Comparison of ENCODE assay signal across 9 mouse cellular contexts in the genomic region with DNA sequence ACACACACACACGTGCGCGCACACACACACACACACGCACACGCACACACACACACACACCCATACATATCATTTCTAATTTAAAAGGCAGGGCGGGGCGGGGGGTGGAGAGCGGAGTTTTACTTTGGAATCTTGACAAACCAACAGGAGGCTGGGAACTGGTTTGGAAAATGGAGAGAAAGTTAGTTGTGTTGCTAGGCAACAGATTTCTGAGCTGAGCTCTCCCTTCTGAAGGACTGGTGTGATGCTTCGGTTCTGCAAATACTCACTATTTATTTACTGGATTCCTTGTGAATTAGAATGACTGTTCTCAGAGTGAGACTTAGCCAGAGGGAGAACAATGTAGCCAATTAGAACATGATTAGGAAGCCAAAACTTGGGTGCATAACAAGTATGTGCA.
DNase-seq lines count a peak whose midpoint lies in the region; ATAC-seq and TF ChIP-seq lines count a peak whose summit lies in the region.
"Had no signal": no experiment of that assay in that cellular context is flagged by ENCODE, and none has a peak within 500 bp of the region (broad histone marks: within the 10 kb centered on the region; RNA-seq: fewer than 3 reads in every experiment).

No protein-coding gene starts in this region.

- no peak overlapping the region for H3K4me2 ChIP-seq in lung, embryonic 14.5 days
- peak overlapping the region; percentile 22; the same call in 1 of the 2 replicates for H3K4me2 ChIP-seq in forebrain, embryonic 16.5 days (ENCODE audit: low read length)

- 76% methylated on average over 9 of the region's 9 CpGs for WGBS in lung, embryonic 14.5 days
- WGBS in forebrain, embryonic 16.5 days = 36% methylated on average over 9 of the region's 9 CpGs

- peak; percentile 51 for DNase-seq in lung, embryonic 14.5 days
- DNase-seq in lung, postnatal 10 days = no peak
- peak; percentile 4 to 22 for DNase-seq in left cerebral cortex, adult 18-20 months (ENCODE audit: low spot score in 2 of 2)
- peak; percentile 11 to 14 for DNase-seq in right cerebral cortex, postnatal 36 days (ENCODE audit: low spot score in 2 of 2)
- DNase-seq in B cell, adult 2 months = no peak
- DNase-seq in adrenal gland, postnatal 4 days (ENCODE audit: low spot score in 2 of 2) = no peak
- DNase-seq: lung, adult 18-20 months had no signal

- no peak for TF ChIP-seq CTCF in lung, embryonic 14.5 days (IDR thresholded peaks at IDR 0.05; ENCODE audit: low read depth)

- no peak overlapping the region for H3K27ac ChIP-seq in lung, embryonic 14.5 days (ENCODE audit: low read depth)
- H3K27ac ChIP-seq in forebrain, embryonic 16.5 days (ENCODE audit: low read length) = no peak overlapping the region

- no peaks in the 10 kb centered on the region for H3K9me3 ChIP-seq in lung, embryonic 14.5 days (ENCODE audit: low read depth, low read length)
- no peaks in the 10 kb centered on the region for H3K9me3 ChIP-seq in forebrain, embryonic 16.5 days (ENCODE audit: control insufficient read depth, low read length)

- ATAC-seq in lung, embryonic 14.5 days (ENCODE audit: insufficient read depth) = no peak
- peak; percentile 79 for ATAC-seq in forebrain, embryonic 16.5 days

- no peaks in the 10 kb centered on the region for H3K4me1 ChIP-seq in lung, embryonic 14.5 days (ENCODE audit: insufficient read depth)
- H3K4me1 ChIP-seq in forebrain, embryonic 16.5 days (replicated peaks; ENCODE audit: control insufficient read depth, insufficient read depth, low read length) = peaks cover 23% of the 10 kb centered on the region

- H3K4me3 ChIP-seq in lung, embryonic 14.5 days (ENCODE audit: low read depth, low read length) = no peak overlapping the region
- H3K4me3 ChIP-seq in forebrain, embryonic 16.5 days (replicated peaks; ENCODE audit: low read length) = 0 out of 2 replicates have a peak overlapping the region, but pooled peaks have one; percentile 10

- no peaks in the 10 kb centered on the region for H3K36me3 ChIP-seq in lung, embryonic 14.5 days (ENCODE audit: insufficient read depth)
- no peaks in the 10 kb centered on the region for H3K36me3 ChIP-seq in forebrain, embryonic 16.5 days (ENCODE audit: control insufficient read depth, insufficient read depth)
- H3K36me3 ChIP-seq: G1E had no signal

- no peak overlapping the region for H3K9ac ChIP-seq in lung, embryonic 14.5 days
- no peak overlapping the region for H3K9ac ChIP-seq in forebrain, embryonic 16.5 days (replicated peaks; ENCODE audit: low read depth, low read length)

- H3K27me3 ChIP-seq in lung, embryonic 14.5 days (ENCODE audit: insufficient read depth, low read length) = no peaks in the 10 kb centered on the region
- H3K27me3 ChIP-seq in forebrain, embryonic 16.5 days (replicated peaks; ENCODE audit: control insufficient read depth, insufficient read depth, low read length) = no peaks in the 10 kb centered on the region

Comparison
In these comparisons a context has a peak if more than half of its experiments do, and no peak if none do; other contexts are left out.
1. DNase-seq: peak in lung, embryonic 14.5 days (single experiment), left cerebral cortex, adult 18-20 months (2 of 2) and right cerebral cortex, postnatal 36 days (2 of 2); none in lung, postnatal 10 days (single experiment), B cell, adult 2 months (0 of 2) and adrenal gland, postnatal 4 days (0 of 2).